Comparison of ENCODE assay signal across 9 mouse cellular contexts in the genomic region with DNA sequence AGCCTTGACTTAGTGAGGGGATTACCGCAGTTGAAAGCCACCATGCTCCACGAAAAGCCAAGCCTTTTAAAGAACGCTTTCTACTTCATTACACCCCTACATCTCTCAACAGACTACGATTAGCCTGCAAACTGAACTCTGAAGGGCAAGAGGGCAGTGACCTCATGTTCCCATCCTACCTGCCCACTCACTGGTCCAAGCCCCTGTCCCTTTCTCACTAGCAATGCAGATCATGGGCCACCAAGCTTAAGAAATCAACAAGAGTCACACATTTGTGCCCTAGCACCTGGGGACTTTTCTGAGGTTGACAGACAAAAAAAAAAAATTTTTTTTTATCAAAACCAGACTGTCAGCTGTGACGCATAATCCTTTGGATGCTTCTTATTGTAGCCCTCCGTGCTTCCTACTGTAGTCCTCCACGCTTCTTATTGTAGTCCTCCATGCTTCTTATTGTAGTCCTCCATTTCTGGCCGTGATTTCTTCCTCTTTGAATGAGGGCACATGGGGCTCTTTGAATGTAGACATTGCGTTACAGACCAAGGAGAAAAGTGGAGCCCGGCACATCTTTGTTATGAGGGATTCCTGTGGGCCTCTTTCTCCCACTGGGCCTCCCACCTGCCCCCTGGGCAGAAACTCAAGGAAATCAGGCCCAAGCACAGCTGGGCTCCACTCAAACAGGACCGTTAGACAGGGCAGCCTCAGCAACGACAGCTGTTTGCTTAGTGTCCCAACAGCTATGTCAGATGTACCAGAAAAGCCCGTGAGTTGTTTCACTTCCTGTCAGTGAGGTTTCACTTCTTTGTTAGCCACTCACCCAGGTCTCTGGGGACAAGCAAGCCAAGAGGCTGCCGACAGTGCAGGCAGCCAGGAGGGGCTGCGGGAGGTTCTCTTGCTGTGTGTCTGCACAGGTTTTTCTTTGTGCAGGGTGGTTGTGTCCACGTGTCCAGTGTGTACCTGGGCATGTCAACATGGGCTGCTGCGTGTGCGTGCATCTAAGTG. TPM values are rescaled to one million over a fixed set of nuclear protein-coding genes. Genes with fewer than 3 reads are reported as not detected.
DNase-seq lines count a peak whose midpoint lies in the region; TF ChIP-seq lines count a peak whose summit lies in the region.
"Had no signal": no experiment of that assay in that cellular context is flagged by ENCODE, and none has a peak within 500 bp of the region (broad histone marks: within the 10 kb centered on the region; RNA-seq: fewer than 3 reads in every experiment).

No protein-coding gene starts in this region.

- TF ChIP-seq CTCF in C2C12 (IDR thresholded peaks at IDR 0.05; ENCODE audit: control insufficient read depth, insufficient read depth, insufficient read length) = no peak

- no peaks in the 10 kb centered on the region for H3K36me3 ChIP-seq in C2C12 (ENCODE audit: control insufficient read depth, insufficient read depth)
- H3K36me3 ChIP-seq: heart, embryonic 13.5 days had no signal

- peaks cover 6% of the 10 kb centered on the region for H3K27me3 ChIP-seq in C2C12 (ENCODE audit: control insufficient read depth, insufficient read depth, insufficient read length)
- H3K27me3 ChIP-seq: heart, embryonic 13.5 days had no signal

- H3K79me2 ChIP-seq in C2C12 (ENCODE audit: control insufficient read depth, insufficient read depth) = no peaks in the 10 kb centered on the region

- no peak overlapping the region for H3ac ChIP-seq in C2C12 (ENCODE audit: control insufficient read depth, insufficient read length, low read depth)

- DNase-seq in gastrocnemius, adult 18-20 months (ENCODE audit: low spot score) = peak; percentile 16
- no peak for DNase-seq in gastrocnemius, postnatal 10 days
- DNase-seq in heart, adult 8-10 months (ENCODE audit: low spot score) = peak; percentile 78
- peak; percentile 72 for DNase-seq in lung, postnatal 36 days
- peak; percentile 76 for DNase-seq in thymus, postnatal 25 days
- DNase-seq in layer of hippocampus, adult 18-20 months (ENCODE audit: low spot score in 2 of 2) = no peak
- no peak for DNase-seq in neural tube, embryonic 10.5 days (ENCODE audit: extremely low spot score, low spot score)

- H3K79me3 ChIP-seq in C2C12 (ENCODE audit: low read depth) = no peaks in the 10 kb centered on the region

- no peak overlapping the region for H3K4me3 ChIP-seq in C2C12 (ENCODE audit: insufficient read depth, poor library complexity, severe bottlenecking)
- H3K4me3 ChIP-seq: heart, embryonic 13.5 days had no signal

TF ChIP-seq in C2C12, 6 proteins besides CTCF, POLR2A, EP300 and RAD21:
- TF ChIP-seq CEBPB (IDR thresholded peaks at IDR 0.05; ENCODE audit: low read depth) (no peak), MYOD1 (IDR thresholded peaks at IDR 0.05; ENCODE audit: control insufficient read depth, insufficient read length, low read depth) (peak; percentile 71), FOSL1 (IDR thresholded peaks at IDR 0.05; ENCODE audit: insufficient read depth, low read length, poor library complexity, severe bottlenecking) (no peak)

RNA-seq across cellular contexts. Expression of gene Hdhd5, which starts 36.1 kb away (rescaled TPM):
- 10 to 100 TPM; 19.9 to 26.1 TPM for total RNA-seq in gastrocnemius, adult 18-20 months (2021)
- 10 to 100 TPM; 16.8 to 18.4 TPM for total RNA-seq in gastrocnemius, postnatal 10 days (2021)
- 10.2 TPM for polyA plus RNA-seq in C2C12 (2012; fragmentation: generic; extraction: Trizol)
- 10 to 100 TPM; 20.1 to 25.0 (median 22.9) TPM for total RNA-seq in heart, adult 8-10 months (2022)
- 10 to 100 TPM; 27.7 to 30.5 TPM for total RNA-seq in layer of hippocampus, adult 18-20 months (2021)

Comparison
In these comparisons a context has a peak if more than half of its experiments do, and no peak if none do; other contexts are left out.
1. DNase-seq: peak in gastrocnemius, adult 18-20 months (single experiment), heart, adult 8-10 months (single experiment), lung, postnatal 36 days (single experiment) and thymus, postnatal 25 days (single experiment); none in gastrocnemius, postnatal 10 days (single experiment), layer of hippocampus, adult 18-20 months (0 of 2) and neural tube, embryonic 10.5 days (single experiment).